In genomic region chr17:57279591-57280224, GRCm38 (mm10) we compare ENCODE assay signal across 12 mouse cellular contexts. TPM values are rescaled to one million over a fixed set of nuclear protein-coding genes. Genes with fewer than 3 reads are reported as not detected.
DNase-seq lines count a peak whose midpoint lies in the region; ATAC-seq and TF ChIP-seq lines count a peak whose summit lies in the region.
"Had no signal": no experiment of that assay in that cellular context is flagged by ENCODE, and none has a peak within 500 bp of the region (broad histone marks: within the 10 kb centered on the region; RNA-seq: fewer than 3 reads in every experiment).

No protein-coding gene starts in this region.

- H3K4me2 ChIP-seq in stomach, embryonic 15.5 days: no peak overlapping the region
- H3K4me2 ChIP-seq in stomach, postnatal 0 days (replicated peaks; ENCODE audit: low read depth): no peak overlapping the region
- no peak overlapping the region for H3K4me2 ChIP-seq in kidney, embryonic 15.5 days
- H3K4me2 ChIP-seq: embryonic facial prominence, embryonic 12.5 days; forebrain, embryonic 15.5 days; heart, embryonic 11.5 days had no signal

- H3K9me3 ChIP-seq in stomach, embryonic 15.5 days: no peaks in the 10 kb centered on the region
- H3K9me3 ChIP-seq in stomach, postnatal 0 days (ENCODE audit: control insufficient read depth, low read length): no peaks in the 10 kb centered on the region
- H3K9me3 ChIP-seq in kidney, embryonic 15.5 days (replicated peaks): no peaks in the 10 kb centered on the region
- H3K9me3 ChIP-seq: embryonic facial prominence, embryonic 12.5 days; forebrain, embryonic 15.5 days had no signal

- H3K4me3 ChIP-seq in stomach, embryonic 15.5 days (replicated peaks): peak overlapping the region; percentile 2; the same call in 1 of the 2 replicates
- H3K4me3 ChIP-seq in stomach, postnatal 0 days (ENCODE audit: low read depth, low read length): no peak overlapping the region
- H3K4me3 ChIP-seq in brown adipose tissue, adult 24 weeks (ENCODE audit: insufficient read depth, low read depth, low read length): peak overlapping the region; percentile 53
- peak overlapping the region; percentile 7; the same call in 1 of the 2 replicates for H3K4me3 ChIP-seq in olfactory bulb, adult 2 months (ENCODE audit: insufficient read depth, low read depth, low read length)
- H3K4me3 ChIP-seq in kidney, embryonic 15.5 days (replicated peaks): no peak overlapping the region
- H3K4me3 ChIP-seq: embryonic facial prominence, embryonic 12.5 days; forebrain, embryonic 15.5 days had no signal

- no peak for TF ChIP-seq EP300 in stomach, postnatal 0 days (optimal IDR thresholded peaks at IDR 0.05)

- no peaks in the 10 kb centered on the region for H3K36me3 ChIP-seq in stomach, embryonic 15.5 days
- no peaks in the 10 kb centered on the region for H3K36me3 ChIP-seq in stomach, postnatal 0 days (ENCODE audit: control insufficient read depth, insufficient read depth, low read length)
- H3K36me3 ChIP-seq in kidney, embryonic 15.5 days: no peaks in the 10 kb centered on the region
- H3K36me3 ChIP-seq: embryonic facial prominence, embryonic 12.5 days; forebrain, embryonic 15.5 days had no signal

- no peak overlapping the region for H3K27ac ChIP-seq in stomach, embryonic 15.5 days
- no peak overlapping the region for H3K27ac ChIP-seq in stomach, postnatal 0 days (replicated peaks)
- H3K27ac ChIP-seq in brown adipose tissue, adult 24 weeks (replicated peaks; ENCODE audit: low read depth, low read length): peak overlapping the region; percentile 8
- H3K27ac ChIP-seq in olfactory bulb, adult 2 months (ENCODE audit: insufficient read depth, low read depth, low read length): no peak overlapping the region
- no peak overlapping the region for H3K27ac ChIP-seq in kidney, embryonic 15.5 days
- H3K27ac ChIP-seq: embryonic facial prominence, embryonic 12.5 days; forebrain, embryonic 15.5 days had no signal

- no peak overlapping the region for H3K9ac ChIP-seq in stomach, embryonic 15.5 days
- H3K9ac ChIP-seq in stomach, postnatal 0 days (ENCODE audit: low read length): no peak overlapping the region
- no peak overlapping the region for H3K9ac ChIP-seq in kidney, embryonic 15.5 days
- H3K9ac ChIP-seq: embryonic facial prominence, embryonic 12.5 days; forebrain, embryonic 15.5 days had no signal

- no peak for ATAC-seq in stomach, embryonic 15.5 days (ENCODE audit: insufficient read depth, low FRiP score, low read depth)
- no peak for ATAC-seq in stomach, postnatal 0 days (ENCODE audit: low FRiP score, low TSS enrichment)
- ATAC-seq in kidney, embryonic 15.5 days (replicated peaks; ENCODE audit: low FRiP score): no peak
- ATAC-seq: forebrain, embryonic 15.5 days had no signal

- TF ChIP-seq CTCF in stomach, postnatal 0 days (IDR thresholded peaks at IDR 0.05; ENCODE audit: low read depth): no peak
- no peak for TF ChIP-seq CTCF in olfactory bulb, adult 2 months (IDR thresholded peaks at IDR 0.05; ENCODE audit: insufficient read depth, low read depth, low read length)

- H3K4me1 ChIP-seq in stomach, embryonic 15.5 days: peaks cover 5% of the 10 kb centered on the region
- no peaks in the 10 kb centered on the region; the same call in 1 of the 2 replicates for H3K4me1 ChIP-seq in stomach, postnatal 0 days (replicated peaks; ENCODE audit: control insufficient read depth, insufficient read depth)
- H3K4me1 ChIP-seq in brown adipose tissue, adult 24 weeks (ENCODE audit: control insufficient read depth, insufficient read depth, insufficient read length, low read length): peaks cover 6% of the 10 kb centered on the region; the same call in 1 of the 2 replicates
- peaks cover 14% of the 10 kb centered on the region for H3K4me1 ChIP-seq in olfactory bulb, adult 2 months (ENCODE audit: control insufficient read depth, insufficient read depth, low read length)
- H3K4me1 ChIP-seq in kidney, embryonic 15.5 days: peaks cover 22% of the 10 kb centered on the region

- H3K27me3 ChIP-seq in stomach, embryonic 15.5 days (replicated peaks): no peaks in the 10 kb centered on the region
- no peaks in the 10 kb centered on the region for H3K27me3 ChIP-seq in stomach, postnatal 0 days (ENCODE audit: control insufficient read depth, insufficient read depth, low read length)
- H3K27me3 ChIP-seq in kidney, embryonic 15.5 days: peaks cover 11% of the 10 kb centered on the region; the same call in 1 of the 2 replicates

- no peak for TF ChIP-seq POLR2A in olfactory bulb, adult 2 months (IDR thresholded peaks at IDR 0.05; ENCODE audit: insufficient read depth, low read depth, low read length)

- 48% methylated on average over 9 of the region's 9 CpGs for WGBS in stomach, embryonic 15.5 days
- WGBS in stomach, postnatal 0 days: 55% methylated on average over 9 of the region's 9 CpGs
- WGBS in olfactory bulb, adult 2 months: 71% methylated on average over 9 of the region's 9 CpGs
- WGBS in kidney, embryonic 15.5 days: 54% methylated on average over 9 of the region's 9 CpGs

- DNase-seq in stomach, postnatal 0 days (ENCODE audit: low spot score): no peak
- DNase-seq in thymus, postnatal 4 days: peak; percentile 75
- DNase-seq in right cerebral cortex, adult 2 months (ENCODE audit: low spot score in 2 of 2): no peak
- DNase-seq in urinary bladder, postnatal 10 days (ENCODE audit: low spot score): no peak
- DNase-seq: kidney, adult 9 months had no signal

RNA-seq across cellular contexts. Expression of gene Vav1, which starts 0.8 kb away (rescaled TPM):
- polyA plus RNA-seq in stomach, embryonic 15.5 days (2015; fragmentation: Nextera tagmentation; extraction: Ambion mirVana): 4.1 and 4.4 TPM in 2 replicates
- polyA plus RNA-seq in stomach, postnatal 0 days (2015; fragmentation: Nextera tagmentation; extraction: Ambion mirVana): 1.4 and 1.6 TPM in 2 replicates
- polyA plus RNA-seq in brown adipose tissue, adult 24 weeks (2012; ENCODE audit: insufficient read depth, insufficient read length, missing spikeins): 1.3 and 1.5 TPM in 2 replicates
- 215 TPM in 1 of 2 replicates, not detected in the other for polyA plus RNA-seq in olfactory bulb, adult 2 months (2012; ENCODE audit: insufficient read depth, insufficient read length, low replicate concordance, missing spikeins)
- polyA plus RNA-seq in kidney, embryonic 15.5 days (2015; fragmentation: Nextera tagmentation; extraction: Ambion mirVana): 1.7 and 1.8 TPM in 2 replicates

RNA-seq across cellular contexts. Expression of gene Trip10, which starts 30.5 kb away (rescaled TPM):
- polyA plus RNA-seq in stomach, embryonic 15.5 days (2015; fragmentation: Nextera tagmentation; extraction: Ambion mirVana): 43.1 and 43.7 TPM in 2 replicates
- 27.5 and 29.9 TPM in 2 replicates for polyA plus RNA-seq in stomach, postnatal 0 days (2015; fragmentation: Nextera tagmentation; extraction: Ambion mirVana)
- polyA plus RNA-seq in brown adipose tissue, adult 24 weeks (2012; ENCODE audit: insufficient read depth, insufficient read length, missing spikeins): 20.4 and 30.0 TPM in 2 replicates
- not detected in 2 replicates for polyA plus RNA-seq in olfactory bulb, adult 2 months (2012; ENCODE audit: insufficient read depth, insufficient read length, low replicate concordance, missing spikeins)
- polyA plus RNA-seq in kidney, embryonic 15.5 days (2015; fragmentation: Nextera tagmentation; extraction: Ambion mirVana): 44.5 and 47.5 TPM in 2 replicates

RNA-seq across cellular contexts. Expression of gene Gpr108, which starts 31.5 kb away (rescaled TPM):
- polyA plus RNA-seq in stomach, embryonic 15.5 days (2015; fragmentation: Nextera tagmentation; extraction: Ambion mirVana): 41.4 and 44.3 TPM in 2 replicates
- polyA plus RNA-seq in stomach, postnatal 0 days (2015; fragmentation: Nextera tagmentation; extraction: Ambion mirVana): 48.0 and 52.4 TPM in 2 replicates
- 36.4 and 36.6 TPM in 2 replicates for polyA plus RNA-seq in brown adipose tissue, adult 24 weeks (2012; ENCODE audit: insufficient read depth, insufficient read length, missing spikeins)
- polyA plus RNA-seq in olfactory bulb, adult 2 months (2012; ENCODE audit: insufficient read depth, insufficient read length, low replicate concordance, missing spikeins): not detected in 2 replicates
- polyA plus RNA-seq in kidney, embryonic 15.5 days (2015; fragmentation: Nextera tagmentation; extraction: Ambion mirVana): 35.6 and 39.5 TPM in 2 replicates

RNA-seq across cellular contexts. Expression of gene C3, which starts 51.8 kb away (rescaled TPM):
- 9.5 and 20.2 TPM in 2 replicates for polyA plus RNA-seq in stomach, embryonic 15.5 days (2015; fragmentation: Nextera tagmentation; extraction: Ambion mirVana)
- 9.3 and 9.8 TPM in 2 replicates for polyA plus RNA-seq in stomach, postnatal 0 days (2015; fragmentation: Nextera tagmentation; extraction: Ambion mirVana)
- 266 and 361 TPM in 2 replicates for polyA plus RNA-seq in brown adipose tissue, adult 24 weeks (2012; ENCODE audit: insufficient read depth, insufficient read length, missing spikeins)
- polyA plus RNA-seq in olfactory bulb, adult 2 months (2012; ENCODE audit: insufficient read depth, insufficient read length, low replicate concordance, missing spikeins): not detected in 2 replicates
- 2.3 and 5.4 TPM in 2 replicates for polyA plus RNA-seq in kidney, embryonic 15.5 days (2015; fragmentation: Nextera tagmentation; extraction: Ambion mirVana)

Comparison
In these comparisons a context has a peak if more than half of its experiments do, and no peak if none do; other contexts are left out.
1. H3K4me3 ChIP-seq: peak in stomach, embryonic 15.5 days (single experiment), brown adipose tissue, adult 24 weeks (single experiment) and olfactory bulb, adult 2 months (single experiment); none in stomach, postnatal 0 days (single experiment) and kidney, embryonic 15.5 days (single experiment).